Mouse (Mus musculus): ENCODE results near the gene Pgam2. TPM values are rescaled to one million over a fixed set of nuclear protein-coding genes. Genes with fewer than 3 reads are reported as not detected.
"Not testable (repeated sequence)": the region's sequence is repeated elsewhere in the genome, so short reads cannot be mapped to it uniquely, and the experiment has no call there.

The Pgam2 gene
- polyA plus RNA-seq, 1 experiment from 2014 or later: 5.3 TPM

DNA sequence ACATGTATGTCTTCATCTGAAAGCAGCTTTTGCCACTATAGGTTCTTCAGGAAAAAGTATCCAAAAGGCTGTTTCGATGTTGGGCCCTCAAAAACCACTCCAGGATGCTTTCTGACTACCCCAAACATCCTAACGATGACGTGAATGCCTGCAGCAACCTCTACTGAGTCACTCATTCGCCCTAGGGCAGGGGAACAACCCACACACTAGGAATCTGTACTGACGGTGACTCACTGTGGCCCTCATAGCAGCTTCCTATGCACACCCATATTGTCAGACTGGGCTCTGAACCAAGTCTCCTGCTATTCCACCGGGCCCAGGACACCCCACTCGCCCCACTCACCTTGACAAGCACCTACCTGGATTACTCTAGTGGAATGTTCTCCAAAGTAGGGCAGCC, 31.5 kb upstream of the Pgam2 start:
- H3K27ac ChIP-seq (replicated peaks): no peak overlapping the region
- H3K4me3 ChIP-seq: no peak overlapping the region
- H3K9me3 ChIP-seq: no peaks in the 10 kb centered on the region
- 84% methylated on average over 7 of the region's 7 CpGs for WGBS
- H3K27me3 ChIP-seq (replicated peaks; ENCODE audit: low read depth, poor library complexity, severe bottlenecking): no peaks in the 10 kb centered on the region
- DNase-seq (ENCODE audit: low spot score): no peak
- H3K36me3 ChIP-seq (replicated peaks): peaks cover 43% of the 10 kb centered on the region
- peaks cover 23% of the 10 kb centered on the region for H3K4me1 ChIP-seq

DNA sequence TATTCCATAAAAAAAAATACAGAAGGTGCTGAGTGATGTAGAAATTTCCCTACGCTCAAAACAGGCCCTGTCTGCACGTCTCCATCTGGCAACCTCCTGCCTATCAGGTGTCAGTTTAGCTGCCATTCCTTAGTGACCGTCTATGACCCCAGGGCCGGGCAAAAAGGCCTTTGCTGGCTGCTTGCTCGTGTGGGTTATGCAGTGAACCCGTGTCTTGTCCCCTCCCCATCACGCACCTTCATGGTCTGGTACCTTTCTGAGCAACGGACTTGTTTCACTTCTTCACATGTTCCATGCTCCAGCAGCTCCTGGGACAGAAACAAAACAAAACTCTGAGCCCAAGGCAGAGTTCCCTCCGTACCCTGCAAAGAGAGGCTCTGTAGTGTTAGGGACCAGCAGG, 31.0 kb upstream of the Pgam2 start:
- WGBS: 84% methylated on average over 9 of the region's 9 CpGs
- no peak for DNase-seq (ENCODE audit: low spot score)
- H3K9me3 ChIP-seq: no peaks in the 10 kb centered on the region
- H3K27me3 ChIP-seq (replicated peaks; ENCODE audit: low read depth, poor library complexity, severe bottlenecking): no peaks in the 10 kb centered on the region
- H3K4me3 ChIP-seq: no peak overlapping the region
- no peak overlapping the region for H3K27ac ChIP-seq (replicated peaks)
- H3K4me1 ChIP-seq: peaks cover 18% of the 10 kb centered on the region
- peaks cover 49% of the 10 kb centered on the region for H3K36me3 ChIP-seq (replicated peaks)

- no peak for DNase-seq (ENCODE audit: low spot score)
- Histone ChIP-seq H3K9me3 (no peaks in the 10 kb centered on the region), H3K4me3 (no peak overlapping the region), H3K27ac (replicated peaks) (no peak overlapping the region), H3K36me3 (replicated peaks) (peaks cover 64% of the 10 kb centered on the region), H3K4me1 (0 out of 2 replicates have a peak, but pooled peaks cover 5% of the 10 kb centered on the region), H3K27me3 (replicated peaks; ENCODE audit: low read depth, poor library complexity, severe bottlenecking) (no peaks in the 10 kb centered on the region)
- WGBS: 90% methylated on average over 12 of the region's 12 CpGs
These were observed 25.8 kb upstream of the Pgam2 start for GRCm38 (mm10) chr11:5829327-5829726.

- no peak for DNase-seq (ENCODE audit: low spot score)
- Histone ChIP-seq H3K36me3 (replicated peaks) (peaks cover 59% of the 10 kb centered on the region), H3K27ac (replicated peaks) (no peak overlapping the region), H3K9me3 (no peaks in the 10 kb centered on the region), H3K27me3 (replicated peaks; ENCODE audit: low read depth, poor library complexity, severe bottlenecking) (no peaks in the 10 kb centered on the region), H3K4me3 (no peak overlapping the region), H3K4me1 (0 out of 2 replicates have a peak, but pooled peaks cover 5% of the 10 kb centered on the region)
- 90% methylated on average over 11 of the region's 11 CpGs for WGBS
These were observed 25.1 kb upstream of the Pgam2 start for GRCm38 (mm10) chr11:5828509-5829191.

GRCm38 (mm10) chr11:5827931-5828330, 24.4 kb upstream of the Pgam2 start:
- no peak overlapping the region for H3K27ac ChIP-seq (replicated peaks)
- 0 out of 2 replicates have a peak, but pooled peaks cover 5% of the 10 kb centered on the region for H3K4me1 ChIP-seq
- H3K27me3 ChIP-seq (replicated peaks; ENCODE audit: low read depth, poor library complexity, severe bottlenecking): no peaks in the 10 kb centered on the region
- 90% methylated on average over 5 of the region's 5 CpGs for WGBS
- H3K9me3 ChIP-seq: no peaks in the 10 kb centered on the region
- peaks cover 53% of the 10 kb centered on the region for H3K36me3 ChIP-seq (replicated peaks)
- no peak overlapping the region for H3K4me3 ChIP-seq
- no peak for DNase-seq (ENCODE audit: low spot score)

GRCm38 (mm10) chr11:5825432-5825831, 21.9 kb upstream of the Pgam2 start:
- H3K27me3 ChIP-seq (replicated peaks; ENCODE audit: low read depth, poor library complexity, severe bottlenecking): no peaks in the 10 kb centered on the region

GRCm38 (mm10) chr11:5819223-5819622, 15.7 kb upstream of the Pgam2 start:
- H3K9me3 ChIP-seq: no peaks in the 10 kb centered on the region
- no peaks in the 10 kb centered on the region for H3K4me1 ChIP-seq
- no peak for DNase-seq (ENCODE audit: low spot score)
- no peaks in the 10 kb centered on the region for H3K36me3 ChIP-seq (replicated peaks)
- no peak overlapping the region for H3K4me3 ChIP-seq
- 67% methylated on average over 2 of the region's 2 CpGs for WGBS
- no peaks in the 10 kb centered on the region for H3K27me3 ChIP-seq (replicated peaks; ENCODE audit: low read depth, poor library complexity, severe bottlenecking)
- H3K27ac ChIP-seq (replicated peaks): no peak overlapping the region

More at GRCm38 (mm10) chr11:5825432-5825831, 21.9 kb upstream of the Pgam2 start:
- Histone ChIP-seq H3K9me3 (no peaks in the 10 kb centered on the region), H3K36me3 (replicated peaks) (peaks cover 28% of the 10 kb centered on the region), H3K4me1 (0 out of 2 replicates have a peak, but pooled peaks cover 5% of the 10 kb centered on the region), H3K4me3 (no peak overlapping the region), H3K27ac (replicated peaks) (no peak overlapping the region)
- no peak for DNase-seq (ENCODE audit: low spot score)

GRCm38 (mm10) chr11:5813381-5813780, 9.8 kb upstream of the Pgam2 start:
- Histone ChIP-seq H3K27ac (replicated peaks) (no peak overlapping the region), H3K36me3 (replicated peaks) (no peaks in the 10 kb centered on the region), H3K4me1 (no peaks in the 10 kb centered on the region), H3K27me3 (replicated peaks; ENCODE audit: low read depth, poor library complexity, severe bottlenecking) (no peaks in the 10 kb centered on the region), H3K4me3 (no peak overlapping the region), H3K9me3 (no peaks in the 10 kb centered on the region)
- no peak for DNase-seq (ENCODE audit: low spot score)
- WGBS: 79% methylated on average over 10 of the region's 10 CpGs

GRCm38 (mm10) chr11:5809487-5809886, 6.0 kb upstream of the Pgam2 start:
- not testable (repeated sequence) for H3K27ac ChIP-seq (replicated peaks); H3K36me3 ChIP-seq (replicated peaks); H3K9me3 ChIP-seq; H3K4me1 ChIP-seq; H3K27me3 ChIP-seq (replicated peaks; ENCODE audit: low read depth, poor library complexity, severe bottlenecking); DNase-seq (ENCODE audit: low spot score); H3K4me3 ChIP-seq
- 94% methylated on average over 4 of the region's 4 CpGs for WGBS

- Histone ChIP-seq H3K27ac (replicated peaks) (no peak overlapping the region), H3K4me1 (peaks cover 15% of the 10 kb centered on the region), H3K9me3 (no peaks in the 10 kb centered on the region), H3K27me3 (replicated peaks; ENCODE audit: low read depth, poor library complexity, severe bottlenecking) (no peaks in the 10 kb centered on the region), H3K36me3 (replicated peaks) (no peaks in the 10 kb centered on the region), H3K4me3 (no peak overlapping the region)
- DNase-seq (ENCODE audit: low spot score): no peak
- 88% methylated on average over 9 of the region's 9 CpGs for WGBS
These were observed 4.4 kb upstream of the Pgam2 start for GRCm38 (mm10) chr11:5807956-5808355.

DNA sequence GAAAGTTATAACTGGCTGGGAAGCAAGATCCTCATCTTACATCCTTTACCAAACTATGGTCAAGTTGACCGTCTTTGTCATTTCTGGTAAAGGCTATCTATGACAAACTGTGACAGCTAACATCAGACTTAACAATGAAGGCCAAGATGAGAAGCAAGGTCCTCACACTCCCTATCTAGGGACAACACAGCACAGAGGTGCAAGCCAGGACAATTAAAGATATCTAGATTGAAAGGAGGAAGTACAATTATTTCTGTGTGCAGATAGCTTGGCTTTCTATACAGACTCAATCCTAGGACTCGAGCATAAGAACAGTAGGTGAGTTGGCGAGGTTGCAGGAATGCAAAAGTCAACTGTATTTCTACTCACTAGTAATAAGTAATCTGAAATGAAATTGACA, 2.2 kb upstream of the Pgam2 start:
- peaks cover 24% of the 10 kb centered on the region for H3K4me1 ChIP-seq
- peaks cover 11% of the 10 kb centered on the region for H3K36me3 ChIP-seq (replicated peaks)
- no peak overlapping the region for H3K4me3 ChIP-seq
- H3K27ac ChIP-seq (replicated peaks): no peak overlapping the region
- DNase-seq (ENCODE audit: low spot score): no peak
- no peaks in the 10 kb centered on the region for H3K27me3 ChIP-seq (replicated peaks; ENCODE audit: low read depth, poor library complexity, severe bottlenecking)
- WGBS: 89% methylated on average over 3 of the region's 3 CpGs
- H3K9me3 ChIP-seq: no peaks in the 10 kb centered on the region

DNA sequence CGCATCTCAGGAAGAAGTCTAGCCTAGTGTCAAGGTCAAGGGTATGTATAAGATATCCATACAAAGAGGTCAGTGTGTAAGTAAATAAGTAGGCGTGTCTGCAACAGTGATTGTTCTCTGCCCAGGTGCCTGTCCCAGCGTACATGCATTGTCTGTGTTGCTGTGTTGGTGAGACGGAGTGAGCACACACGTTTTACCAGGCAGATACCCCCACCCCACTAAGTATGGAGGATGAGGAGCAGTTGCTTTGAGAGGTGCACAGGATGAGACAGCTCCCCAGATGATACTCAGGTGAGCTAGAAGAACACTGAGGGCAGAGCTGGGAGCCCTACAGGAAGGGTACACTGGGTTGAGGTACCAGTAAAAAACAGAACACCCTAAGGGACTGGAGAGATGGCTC, 641 bp upstream of the Pgam2 start:
- H3K9me3 ChIP-seq: no peaks in the 10 kb centered on the region
- H3K4me1 ChIP-seq: peaks cover 24% of the 10 kb centered on the region
- 80% methylated on average over 5 of the region's 5 CpGs for WGBS
- no peak overlapping the region for H3K27ac ChIP-seq (replicated peaks)
- no peak overlapping the region for H3K4me3 ChIP-seq
- peaks cover 27% of the 10 kb centered on the region for H3K36me3 ChIP-seq (replicated peaks)
- no peak for DNase-seq (ENCODE audit: low spot score)
- H3K27me3 ChIP-seq (replicated peaks; ENCODE audit: low read depth, poor library complexity, severe bottlenecking): no peaks in the 10 kb centered on the region

DNA sequence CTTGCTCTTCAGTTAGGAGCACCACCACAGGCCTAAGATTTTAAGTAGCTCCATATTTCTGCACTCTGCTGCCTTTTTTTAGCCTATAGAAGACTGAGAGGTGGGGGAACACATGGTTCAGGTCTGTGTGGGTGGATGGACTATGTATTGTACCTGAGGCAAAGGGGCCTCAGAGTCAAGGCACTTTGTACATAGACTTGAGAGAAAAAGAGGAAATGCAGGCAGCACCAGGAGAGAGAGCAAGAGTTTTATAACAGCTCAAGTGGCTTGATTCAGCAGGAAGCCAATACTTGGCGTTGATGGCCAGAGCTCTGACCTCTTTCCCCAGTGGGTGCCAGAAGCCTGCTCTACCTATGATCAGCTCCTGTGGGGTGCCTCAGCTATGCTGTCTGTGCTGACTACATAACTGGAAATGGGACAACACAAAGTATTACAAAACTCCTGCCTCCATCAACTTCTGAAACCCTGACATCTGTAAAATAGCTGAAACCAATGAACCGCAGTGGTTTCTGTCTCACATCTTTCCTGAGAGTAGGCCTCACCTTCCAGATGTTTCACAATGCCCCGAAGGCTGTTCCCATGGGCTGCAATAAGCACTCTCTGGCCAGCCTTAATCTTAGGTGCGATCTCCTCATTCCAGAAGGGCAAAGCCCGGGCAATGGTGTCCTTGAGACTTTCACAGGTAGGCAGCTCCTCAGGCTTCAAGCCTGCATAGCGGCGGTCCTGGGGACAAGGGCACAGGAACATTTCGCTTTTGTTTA, 896 bp downstream of the Pgam2 start:
- DNase-seq (ENCODE audit: low spot score): no peak
- Histone ChIP-seq H3K36me3 (replicated peaks) (peaks cover 42% of the 10 kb centered on the region), H3K4me3 (no peak overlapping the region; the same call in 1 of the 2 replicates), H3K27ac (replicated peaks) (no peak overlapping the region), H3K4me1 (peaks cover 24% of the 10 kb centered on the region), H3K9me3 (no peaks in the 10 kb centered on the region), H3K27me3 (replicated peaks; ENCODE audit: low read depth, poor library complexity, severe bottlenecking) (no peaks in the 10 kb centered on the region)
- 82% methylated on average over 8 of the region's 8 CpGs for WGBS

All from embryonic facial prominence, embryonic 10.5 days (tissue).